Mouse (Mus musculus) kidney, adult 18-20 months (tissue): Measurements from ENCODE around the gene Rabif.
A peak's percentile ranks its signal among the peaks of the same experiment; 100 is the strongest.
"Not testable (repeated sequence)": the region's sequence is repeated elsewhere in the genome, so short reads cannot be mapped to it uniquely, and the experiment has no call there.

Source experiments
- DNase-seq: peaks from one replicate; pipeline ENCODE4 v3.0.0; 2021

Gene Rabif

GRCm38 (mm10) chr1:134494428-134495215, at the start of gene Rabif:
TSS of gene Rabif (plus strand) at chr1:134494648.
- peak; percentile 99 for DNase-seq

GRCm38 (mm10) chr1:134445418-134445817, 49.0 kb upstream of the Rabif start:
- no peak for DNase-seq

- not testable (repeated sequence) for DNase-seq
Observed at GRCm38 (mm10) chr1:134448537-134448936, 45.9 kb upstream of the Rabif start.

GRCm38 (mm10) chr1:134450201-134450600, 44.2 kb upstream of the Rabif start:
- no peak for DNase-seq

- DNase-seq, result peak; percentile 56
Observed at GRCm38 (mm10) chr1:134450986-134451385, 43.5 kb upstream of the Rabif start.

GRCm38 (mm10) chr1:134454904-134455824, 39.3 kb upstream of the Rabif start, which contains the start of gene Klhl12:
TSS of gene Klhl12 (plus strand) at chr1:134455531.
- peak; percentile 99 for DNase-seq

- DNase-seq, result no peak
Observed at GRCm38 (mm10) chr1:134456060-134456459, 38.4 kb upstream of the Rabif start.

GRCm38 (mm10) chr1:134458139-134458727, 36.2 kb upstream of the Rabif start:
- DNase-seq, result no peak

GRCm38 (mm10) chr1:134460294-134461284, 33.9 kb upstream of the Rabif start:
- no peak for DNase-seq

GRCm38 (mm10) chr1:134484623-134485022, 9.8 kb upstream of the Rabif start:
- no peak for DNase-seq

GRCm38 (mm10) chr1:134490903-134491801, 3.3 kb upstream of the Rabif start:
- DNase-seq, result no peak

- DNase-seq, result no peak
Observed at GRCm38 (mm10) chr1:134492276-134492675, 2.2 kb upstream of the Rabif start.

GRCm38 (mm10) chr1:134493496-134493895, 952 bp upstream of the Rabif start:
- DNase-seq, result no peak

GRCm38 (mm10) chr1:134493956-134494355, 492 bp upstream of the Rabif start:
- DNase-seq, result no peak

GRCm38 (mm10) chr1:134495216-134495539, 730 bp downstream of the Rabif start:
- DNase-seq, result no peak

- DNase-seq, result peak; percentile 40
Observed at GRCm38 (mm10) chr1:134495991-134496390, 1.5 kb downstream of the Rabif start.

- DNase-seq, result no peak
Observed at GRCm38 (mm10) chr1:134500916-134501315, 6.5 kb downstream of the Rabif start.

- DNase-seq, result no peak
Observed at GRCm38 (mm10) chr1:134506201-134506600, 11.8 kb downstream of the Rabif start.

- DNase-seq, result no peak
Observed at GRCm38 (mm10) chr1:134510018-134510417, 15.6 kb downstream of the Rabif start.

- DNase-seq, result no peak
Observed at GRCm38 (mm10) chr1:134512183-134512582, 17.7 kb downstream of the Rabif start.

- no peak for DNase-seq
Observed at GRCm38 (mm10) chr1:134512584-134512983, 18.1 kb downstream of the Rabif start.
